Mouse (Mus musculus) embryonic facial prominence, embryonic 10.5 days (tissue): Measurements from ENCODE around the gene Gm13941. TPM values are rescaled to one million over a fixed set of nuclear protein-coding genes. Genes with fewer than 3 reads are reported as not detected.

ENCODE experiments used
- DNase-seq: peaks from one replicate; pipeline ENCODE4 v3.0.0-alpha.2; 2017; ENCODE audit warnings: low spot score
- H3K27ac ChIP-seq: fragments of 300-500 bp; sonication (generic); replicated peaks from 2 replicates; pipeline ENCODE4 v1.5.1; 2016; ENCODE audit warnings: mild to moderate bottlenecking
- H3K27me3 ChIP-seq: fragments of 300-500 bp; sonication (generic); replicated peaks from 2 replicates; pipeline ENCODE4 v1.6.1; 2016; ENCODE audit warnings: low read depth, mild to moderate bottlenecking; ENCODE audit not compliant: poor library complexity, severe bottlenecking
- H3K36me3 ChIP-seq: fragments of 300-500 bp; sonication (generic); replicated peaks from 2 replicates; pipeline ENCODE4 v1.6.1; 2016; ENCODE audit warnings: mild to moderate bottlenecking, moderate library complexity
- H3K4me1 ChIP-seq: fragments of 300-500 bp; sonication (generic); 2 replicates; pipeline ENCODE4 v1.6.1; 2016
- H3K4me3 ChIP-seq: fragments of 300-500 bp; sonication (generic); 2 replicates; pipeline ENCODE4 v1.5.1; 2016; ENCODE audit warnings: mild to moderate bottlenecking, moderate library complexity
- H3K9me3 ChIP-seq: fragments of 300-500 bp; sonication (generic); 2 replicates; pipeline ENCODE4 v1.6.1; 2016; ENCODE audit warnings: mild to moderate bottlenecking
- WGBS: fragments of 180-500 bp; shearing (Covaris S2); methylation state at CpG from one replicate; pipeline ENCODE4 v1.1.7; 2016; 5-methylcytosine and 5-hydroxymethylcytosine counted together
- polyA plus RNA-seq: library from polyadenylated mRNA; unstranded; fragments of >200 nt; fragmentation: Nextera tagmentation; extraction: Ambion mirVana; gene quantifications from 2 replicates; pipeline ENCODE4 v1.2.1, GENCODE M21; 2016

The Gm13941 gene
- not detected in 2 replicates for polyA plus RNA-seq

DNA sequence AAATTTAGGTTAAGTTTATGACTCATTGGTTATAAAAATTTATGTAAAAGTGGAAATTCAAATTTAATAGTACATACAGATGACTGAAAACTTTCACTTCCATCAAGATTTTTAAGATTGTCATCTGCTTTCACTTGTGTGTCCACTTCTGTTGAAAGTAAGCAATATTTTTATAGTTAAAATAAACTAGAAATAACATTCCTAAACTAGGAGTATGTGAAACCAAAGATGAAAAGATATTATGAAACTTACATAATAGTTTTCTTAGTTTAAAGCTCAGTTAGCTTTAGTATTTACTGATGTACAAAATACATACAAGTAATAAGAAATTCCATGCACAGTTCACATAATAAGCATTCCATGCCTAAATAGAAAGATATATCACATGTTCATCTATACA is at the start of gene Gm13941:
Gm13941 (minus strand) TSS at position 101 of the 400 bp plus-strand sequence.
- Histone ChIP-seq H3K27ac (no peak within 1 kb of the TSS), H3K4me1 (no peaks in the 10 kb centered on the region), H3K36me3 (no peaks in the 10 kb centered on the region), H3K27me3 (no peaks in the 10 kb centered on the region), H3K9me3 (no peaks in the 10 kb centered on the region), H3K4me3 (no peak within 1 kb of the TSS)
- DNase-seq = no peak

DNA sequence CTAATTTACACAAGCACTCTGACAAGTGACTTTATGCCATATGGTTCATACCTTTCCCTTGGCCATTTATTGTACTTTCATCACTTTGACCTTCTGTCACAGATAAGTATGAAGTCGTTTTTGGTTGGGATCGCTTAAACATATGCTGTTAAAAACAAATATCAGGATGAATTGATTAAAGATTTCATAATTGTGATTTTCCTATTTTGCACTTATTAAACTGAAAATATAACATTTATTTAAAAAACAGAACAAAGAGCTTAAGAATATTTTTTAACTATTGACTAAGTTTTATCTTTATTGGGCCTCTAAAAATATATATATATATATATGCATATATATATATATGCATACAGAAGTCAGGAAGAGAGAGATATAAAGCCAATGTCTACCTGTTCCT is 47.1 kb upstream of the Gm13941 start, which contains the start of gene Gm15130:
Gm15130 (minus strand) TSS at position 101 of the 400 bp plus-strand sequence.
- H3K4me3 ChIP-seq = no peak within 1 kb of the TSS
- WGBS = 82% methylated on average over 2 of the region's 2 CpGs

DNA sequence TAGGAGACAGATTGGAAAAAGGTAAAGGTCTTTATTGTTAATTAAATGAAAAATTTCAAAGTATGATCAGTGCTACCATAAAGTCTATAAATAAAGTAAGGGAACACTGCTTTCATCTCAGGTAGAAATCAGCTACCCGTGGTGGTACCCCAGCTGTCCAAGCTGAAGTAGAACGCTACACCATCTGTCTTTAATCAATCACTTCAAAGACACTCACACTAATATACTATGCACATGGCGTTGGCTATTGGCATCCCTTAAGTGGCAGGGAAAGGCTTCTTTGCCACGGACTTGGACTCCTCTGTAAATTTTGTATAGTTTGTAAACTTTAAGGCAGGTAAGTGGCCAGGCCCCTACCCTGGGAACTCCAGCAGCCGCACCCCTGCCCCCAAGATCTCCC is 30.0 kb upstream of the Gm13941 start:
- WGBS = 62% methylated on average over 5 of the region's 5 CpGs
- Histone ChIP-seq H3K4me3 (no peak overlapping the region), H3K36me3 (no peaks in the 10 kb centered on the region), H3K27me3 (no peaks in the 10 kb centered on the region), H3K27ac (no peak overlapping the region), H3K4me1 (no peaks in the 10 kb centered on the region), H3K9me3 (no peaks in the 10 kb centered on the region)
- no peak for DNase-seq

More for the DNA sequence above, 47.1 kb upstream of the Gm13941 start, which contains the start of gene Gm15130:
- DNase-seq = no peak
- Histone ChIP-seq H3K4me1 (no peaks in the 10 kb centered on the region), H3K27me3 (no peaks in the 10 kb centered on the region), H3K36me3 (no peaks in the 10 kb centered on the region), H3K27ac (no peak within 1 kb of the TSS), H3K9me3 (no peaks in the 10 kb centered on the region)

GRCm38 (mm10) chr2:111058586-111059261 is 47.1 kb downstream of the Gm13941 start:
- no peaks in the 10 kb centered on the region for H3K27me3 ChIP-seq

More at GRCm38 (mm10) chr2:111058586-111059261, 47.1 kb downstream of the Gm13941 start:
- Histone ChIP-seq H3K4me1 (no peaks in the 10 kb centered on the region), H3K27ac (no peak overlapping the region), H3K36me3 (no peaks in the 10 kb centered on the region), H3K9me3 (no peaks in the 10 kb centered on the region), H3K4me3 (no peak overlapping the region)
- WGBS = 97% methylated on average over 1 of the region's 1 CpGs
- DNase-seq = peak; percentile 9

Other genes with a start within 250 kb of the Gm13941 start
- gene Ano3, start 155.1 kb downstream of the Gm13941 start, polyA plus RNA-seq = 0.86 and 0.89 TPM in 2 replicates
- not detected in 2 replicates for gene Gm15130, start 47.0 kb upstream of the Gm13941 start, polyA plus RNA-seq
- gene 4930430A15Rik, start 123.6 kb upstream of the Gm13941 start, polyA plus RNA-seq = not detected in 2 replicates
- gene Olfr1275, start 129.3 kb upstream of the Gm13941 start, polyA plus RNA-seq = not detected in 2 replicates
- not detected in 2 replicates for gene Olfr1276, start 148.5 kb upstream of the Gm13941 start, polyA plus RNA-seq
- not detected in 2 replicates for gene Olfr1277, start 168.1 kb upstream of the Gm13941 start, polyA plus RNA-seq
- not detected in 2 replicates for gene Olfr1278, start 184.2 kb upstream of the Gm13941 start, polyA plus RNA-seq
- not detected in 2 replicates for gene Olfr1279, start 194.7 kb upstream of the Gm13941 start, polyA plus RNA-seq
- gene Olfr1280, start 208.0 kb upstream of the Gm13941 start, polyA plus RNA-seq = not detected in 2 replicates
- gene Olfr1281, start 220.5 kb upstream of the Gm13941 start, polyA plus RNA-seq = not detected in 2 replicates
- gene Olfr1282, start 230.1 kb upstream of the Gm13941 start, polyA plus RNA-seq = not detected in 2 replicates